Mouse (Mus musculus) thymus, postnatal 36 days (tissue): ENCODE data around the gene Isg20l2.

Experiments
- DNase-seq, 2 experiments: peaks; one replicate each; pipeline ENCODE4 v3.0.0; 2022; ENCODE audit warnings: mixed read lengths in 2 of 2

Gene Isg20l2

GRCm38 (mm10) chr3:87980728-87981127, 50.6 kb downstream of the Isg20l2 start:
- DNase-seq, result no peak

GRCm38 (mm10) chr3:87981214-87981760, 51.2 kb downstream of the Isg20l2 start:
- no peak for DNase-seq

- DNase-seq, result no peak
Observed at GRCm38 (mm10) chr3:87981894-87982835, 52.1 kb downstream of the Isg20l2 start.

GRCm38 (mm10) chr3:87982836-87983601, 52.9 kb downstream of the Isg20l2 start:
- DNase-seq, result no peak

- no peak for DNase-seq
Observed at GRCm38 (mm10) chr3:87983627-87984026, 53.5 kb downstream of the Isg20l2 start.

- no peak for DNase-seq
Observed at GRCm38 (mm10) chr3:87984094-87984493, 54.0 kb downstream of the Isg20l2 start.

- no peak for DNase-seq
Observed at GRCm38 (mm10) chr3:87985505-87986320, 55.6 kb downstream of the Isg20l2 start.

GRCm38 (mm10) chr3:87986868-87987267, 56.8 kb downstream of the Isg20l2 start:
- peak; percentile 85 to 87 for DNase-seq

- peak; percentile 18 to 46 for DNase-seq
Observed at GRCm38 (mm10) chr3:87987633-87988032, 57.5 kb downstream of the Isg20l2 start.

GRCm38 (mm10) chr3:87988068-87988467, 58.0 kb downstream of the Isg20l2 start:
- peak in 1 of 2 experiments; percentile 23 for DNase-seq

GRCm38 (mm10) chr3:87989935-87990334, 59.8 kb downstream of the Isg20l2 start:
- no peak for DNase-seq
